Mouse (Mus musculus) ES-CJ7 (cell line): ENCODE measurements around the gene Ntm.

Source experiments
- DNase-seq: peaks from one replicate; pipeline ENCODE4 v3.0.0; 2011; ENCODE audit warnings: low read depth, low spot score

Ntm gene

DNA sequence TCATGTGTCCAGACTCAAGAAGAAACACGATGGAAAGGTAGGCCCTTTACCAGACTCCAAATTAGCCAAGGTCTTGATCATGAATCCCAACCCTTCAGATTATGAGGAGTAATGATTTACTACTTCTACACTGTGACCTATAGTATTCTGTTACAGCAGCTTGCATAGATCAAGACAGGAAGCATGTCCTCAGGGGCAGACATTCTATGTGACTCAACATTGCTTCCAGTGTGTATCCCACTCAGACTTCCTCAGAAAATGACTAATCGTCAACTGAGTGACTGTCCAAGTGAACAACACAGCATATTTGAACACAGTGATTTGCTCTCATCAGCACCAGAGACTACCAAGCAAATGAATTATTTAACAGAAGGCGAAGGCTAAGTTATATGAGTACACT is 632.5 kb downstream of the Ntm start:
- DNase-seq, result no peak

DNA sequence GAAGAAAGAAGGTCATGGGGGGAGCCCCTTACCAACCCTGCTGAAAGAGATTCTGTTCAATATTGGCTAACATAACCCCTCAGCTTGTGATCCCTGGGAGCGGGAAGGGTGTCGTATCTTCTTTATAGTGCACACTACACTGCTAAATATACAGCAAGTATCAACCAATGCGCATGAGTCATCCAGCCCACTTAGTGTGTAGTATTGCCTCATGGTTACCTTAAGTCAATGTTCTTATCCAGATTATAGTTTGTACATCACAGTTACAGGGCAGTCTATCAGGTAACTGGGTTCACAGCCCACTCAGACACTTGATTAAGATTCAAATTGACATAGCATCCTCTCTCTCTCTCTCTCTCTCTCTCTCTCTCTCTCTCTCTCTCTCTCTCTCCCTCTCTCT is 636.7 kb downstream of the Ntm start:
- DNase-seq, result no peak

GRCm38 (mm10) chr9:29325137-29325536 is 637.8 kb downstream of the Ntm start:
- DNase-seq, result no peak

DNA sequence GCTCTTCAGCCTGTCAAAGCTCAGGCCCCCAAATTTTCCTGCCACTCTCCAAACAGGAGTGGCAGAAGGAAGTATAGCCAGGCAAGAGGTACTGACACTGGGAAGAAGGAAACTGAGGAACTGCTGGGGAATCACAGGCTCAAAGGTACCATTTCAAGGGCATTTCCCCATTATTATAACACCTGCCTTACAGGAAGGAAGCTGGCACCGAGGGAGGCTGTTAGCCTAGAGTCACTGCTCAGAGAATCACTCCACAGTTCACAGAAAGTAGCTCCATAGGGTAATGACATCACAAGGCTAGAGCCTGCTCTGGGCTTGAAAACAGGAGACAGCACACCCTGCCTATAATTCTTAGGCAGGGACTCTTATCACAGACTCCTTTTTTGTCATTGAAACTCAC is 643.7 kb downstream of the Ntm start:
- no peak for DNase-seq

DNA sequence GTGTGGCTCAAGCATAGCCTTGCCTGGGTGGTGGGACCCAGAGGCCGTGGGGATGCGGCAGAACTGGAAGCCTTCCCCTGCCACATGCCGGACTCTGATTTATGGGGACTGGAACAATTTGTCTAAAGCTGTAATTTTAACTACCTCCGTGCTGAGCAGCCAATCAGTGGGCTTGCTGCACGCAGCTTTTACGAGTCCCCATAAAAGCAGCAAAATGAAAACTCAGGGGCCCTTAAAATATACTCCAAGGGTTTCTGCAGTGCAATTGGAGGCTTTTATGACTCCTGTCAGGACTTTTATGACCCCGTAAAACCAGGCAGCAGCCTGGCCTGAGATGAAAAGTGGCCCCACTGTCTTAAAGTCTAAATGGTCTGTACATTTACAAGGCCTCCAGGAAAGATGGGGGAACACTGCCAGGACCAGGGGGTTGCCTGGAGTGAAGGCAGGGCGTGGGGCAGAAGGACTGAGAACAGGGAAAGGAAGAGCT is 644.2 kb downstream of the Ntm start:
- no peak for DNase-seq

- DNase-seq, result no peak
These were observed 645.3 kb downstream of the Ntm start for GRCm38 (mm10) chr9:29317623-29318022.

DNA sequence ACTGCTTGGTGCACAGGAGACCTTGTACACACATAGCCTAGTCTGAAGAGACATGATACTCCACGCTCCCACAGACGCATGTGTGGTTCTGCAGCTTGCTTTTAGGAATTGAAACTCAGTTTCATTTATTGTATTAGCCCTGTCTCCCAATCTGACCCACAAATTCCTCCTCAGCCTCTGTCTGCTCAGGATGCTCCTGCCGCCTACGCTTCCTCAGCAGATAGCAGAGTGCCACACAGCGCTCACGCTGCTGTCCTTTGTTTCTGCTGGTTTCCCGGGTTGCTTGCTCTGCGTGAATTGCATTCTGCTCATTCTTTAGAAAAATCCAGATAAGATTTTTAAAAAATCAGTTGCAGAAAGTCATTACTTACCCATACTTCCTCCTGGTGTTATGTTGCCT is 647.1 kb downstream of the Ntm start:
- DNase-seq, result no peak

- peak; percentile 17 for DNase-seq
These were observed 656.0 kb downstream of the Ntm start for GRCm38 (mm10) chr9:29306961-29307360.

DNA sequence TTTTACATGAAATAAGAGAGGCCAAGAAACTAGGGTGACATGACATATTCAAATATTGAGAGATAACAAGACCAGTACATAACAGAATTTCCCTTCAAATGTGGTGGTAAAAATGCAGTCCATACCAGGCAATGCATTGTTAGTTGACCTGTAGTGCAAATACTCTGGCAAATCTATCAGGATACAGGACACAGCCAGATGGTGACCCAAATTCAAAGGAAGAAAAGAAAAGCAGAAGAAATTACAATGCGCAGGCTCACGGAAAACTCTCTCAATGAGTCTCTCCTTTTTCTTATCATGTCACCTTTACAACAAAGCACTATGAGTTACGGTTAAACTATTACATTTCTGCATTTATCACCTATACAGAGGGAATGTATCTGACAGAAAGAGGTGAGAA is 664.6 kb downstream of the Ntm start:
- DNase-seq, result no peak

- no peak for DNase-seq
These were observed 666.2 kb downstream of the Ntm start for GRCm38 (mm10) chr9:29296752-29297151.

DNA sequence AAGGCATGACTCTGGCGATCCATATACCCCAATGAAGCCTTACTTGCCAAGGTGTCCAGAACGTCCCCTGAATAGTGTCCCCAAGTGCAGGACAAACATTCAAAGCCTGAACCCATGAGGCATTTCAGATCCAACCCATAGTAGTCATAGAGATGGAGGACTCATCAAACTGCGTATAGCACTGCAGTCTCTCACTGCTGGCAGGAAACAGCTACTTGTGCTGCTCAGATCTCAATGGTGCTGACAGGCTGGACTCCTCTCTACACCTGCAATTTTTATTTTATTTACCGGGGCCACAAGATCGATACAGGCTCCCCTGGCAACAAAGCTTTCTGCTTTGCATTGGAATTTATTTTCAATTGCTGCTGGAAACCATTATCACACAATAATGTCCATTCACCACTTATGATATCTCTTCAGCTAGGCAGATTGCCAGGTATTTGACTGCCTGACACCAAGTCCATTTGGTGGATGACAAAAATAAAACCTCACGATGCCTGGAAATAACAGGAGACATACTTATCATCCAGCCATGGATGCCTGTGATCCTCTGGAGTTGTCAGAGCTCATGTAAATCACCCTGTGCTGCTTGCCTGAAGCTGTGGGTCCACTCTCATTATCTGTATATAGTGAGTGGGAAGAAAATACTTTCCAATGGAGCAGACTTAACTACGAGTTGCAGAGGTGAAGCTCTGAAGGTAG is 674.8 kb downstream of the Ntm start:
- DNase-seq, result no peak

DNA sequence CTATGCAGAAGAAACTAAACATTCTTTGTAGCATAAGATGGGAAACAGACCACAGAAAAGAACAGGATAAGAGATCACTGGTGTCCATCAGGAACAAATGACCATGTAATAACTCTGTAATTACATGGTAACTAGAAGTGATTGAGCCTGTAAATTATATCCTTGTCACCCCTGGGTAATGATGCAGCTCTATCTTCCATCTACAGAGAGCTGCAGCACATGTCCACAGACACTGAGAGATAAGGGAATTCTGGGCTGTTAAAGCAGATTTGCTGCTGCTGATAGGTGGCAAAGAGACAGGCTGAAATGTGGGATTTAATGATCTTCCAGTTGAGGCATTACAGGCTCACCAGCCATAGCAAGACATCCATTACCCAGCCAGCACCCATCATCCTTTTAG is 677.8 kb downstream of the Ntm start:
- no peak for DNase-seq

DNA sequence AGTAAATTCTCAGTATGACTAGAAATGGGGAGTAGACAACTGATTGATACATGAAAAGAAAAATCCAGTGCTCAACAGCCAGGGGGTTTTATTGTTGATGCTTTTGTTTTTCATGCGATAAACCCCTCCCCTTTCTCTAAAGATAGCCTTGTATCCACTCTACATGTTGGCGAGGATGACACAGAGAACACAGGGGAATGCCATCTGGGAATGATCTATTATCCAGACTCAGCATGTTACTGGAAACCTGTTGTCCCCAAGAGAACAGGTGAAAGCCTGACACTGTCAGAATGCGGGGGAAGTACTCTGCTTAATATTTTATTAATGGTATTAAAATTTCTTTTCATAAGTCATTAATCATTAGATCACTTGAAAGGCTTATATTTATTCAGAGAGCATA is 690.1 kb downstream of the Ntm start:
- no peak for DNase-seq

DNA sequence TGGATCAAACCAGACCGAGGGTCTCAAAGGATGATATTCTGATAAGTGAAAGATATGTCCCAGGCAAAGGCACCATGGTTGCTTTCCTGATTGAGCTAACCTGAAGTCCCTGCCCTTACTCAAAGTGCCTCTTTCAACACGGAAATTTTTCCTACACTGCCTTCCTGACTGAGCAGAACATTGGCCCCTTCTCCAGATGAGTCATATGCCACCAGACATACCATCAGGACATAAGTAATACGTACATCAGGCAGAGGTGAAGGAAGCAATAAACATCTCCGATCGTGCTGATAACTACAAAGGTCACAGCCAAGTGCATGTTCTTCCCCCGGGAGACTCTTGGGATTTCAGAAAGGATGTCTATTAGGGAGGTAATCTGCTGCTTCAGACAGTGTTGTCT is 693.0 kb downstream of the Ntm start:
- no peak for DNase-seq

DNA sequence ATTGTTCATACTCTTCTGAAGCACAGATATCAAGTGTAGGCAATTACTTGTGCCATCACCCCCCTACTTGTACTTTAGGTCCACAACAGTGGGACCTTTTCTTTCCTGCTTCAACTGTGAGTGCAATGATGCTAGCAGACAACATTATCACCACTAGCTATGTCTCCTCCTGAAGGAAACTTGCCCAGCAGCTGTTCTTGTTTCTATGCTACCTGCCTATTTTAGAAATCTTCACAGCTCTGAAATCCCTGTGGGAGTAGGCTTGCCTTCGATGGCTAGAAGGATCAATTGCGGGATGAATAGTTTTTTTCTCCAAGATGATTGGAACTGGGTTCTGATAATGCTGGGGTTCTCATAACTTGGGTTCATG is 693.7 kb downstream of the Ntm start:
- no peak for DNase-seq

- DNase-seq, result no peak
These were observed 694.2 kb downstream of the Ntm start for GRCm38 (mm10) chr9:29268583-29269276.

GRCm38 (mm10) chr9:29267663-29268062 is 695.3 kb downstream of the Ntm start:
- DNase-seq, result no peak

- no peak for DNase-seq
These were observed 697.8 kb downstream of the Ntm start for GRCm38 (mm10) chr9:29265177-29265576.

DNA sequence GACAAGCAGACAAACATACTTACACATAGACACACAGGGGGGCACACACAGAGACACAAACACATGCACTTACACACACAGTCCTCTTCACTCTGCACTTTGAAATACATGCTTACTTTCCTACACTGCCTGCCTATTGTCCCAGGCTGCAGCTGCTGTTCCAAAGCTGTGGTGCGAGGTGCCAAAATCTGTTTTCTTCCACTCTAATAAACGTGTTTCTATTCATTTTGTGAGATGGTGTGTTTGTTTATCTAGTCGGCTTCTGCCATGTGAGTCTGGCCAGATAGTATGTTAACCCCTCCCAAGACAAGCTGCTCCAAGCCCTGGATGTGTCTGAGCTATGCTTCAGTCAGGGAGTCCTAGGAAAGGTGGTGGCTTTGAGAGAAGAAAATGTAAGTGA is 700.1 kb downstream of the Ntm start:
- DNase-seq, result no peak

DNA sequence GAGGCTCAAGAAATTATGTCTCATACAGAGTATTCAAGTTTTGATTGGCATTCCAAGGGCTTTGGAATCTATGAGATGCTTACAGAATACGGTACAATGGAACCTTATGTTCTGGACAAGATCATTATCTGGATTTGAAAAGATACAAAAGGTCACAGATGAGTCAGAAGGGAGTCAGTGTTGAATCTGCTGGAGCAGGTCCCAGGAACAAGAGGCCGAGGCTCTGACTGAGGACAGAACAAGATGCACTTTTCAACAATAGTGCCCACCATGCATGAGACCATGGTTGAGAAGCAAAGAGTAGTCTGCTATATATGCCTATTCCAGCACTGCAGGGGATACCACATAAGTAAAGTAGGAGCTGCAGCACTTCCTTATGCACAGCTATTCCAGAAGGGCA is 710.1 kb downstream of the Ntm start:
- DNase-seq, result no peak

DNA sequence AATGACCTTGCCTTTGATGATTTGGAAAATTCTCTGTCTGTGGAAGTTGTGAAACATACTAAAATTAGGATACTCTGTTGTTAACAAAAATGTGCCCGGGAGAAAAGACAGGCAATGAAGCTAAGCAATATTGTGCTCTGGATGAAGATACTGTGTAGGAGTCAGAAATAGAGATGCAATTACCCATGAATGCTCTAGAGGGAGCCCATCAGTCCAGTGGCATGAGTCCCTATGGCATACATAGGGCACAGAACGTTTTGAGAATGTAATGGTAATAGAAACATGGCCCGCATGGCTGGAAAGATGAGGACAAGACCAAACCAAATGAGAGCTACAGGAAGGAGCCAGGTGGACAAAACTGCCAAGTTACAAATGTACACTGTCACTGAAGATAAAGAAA is 712.1 kb downstream of the Ntm start:
- DNase-seq, result peak; percentile 14

GRCm38 (mm10) chr9:29247812-29248211 is 715.1 kb downstream of the Ntm start:
- DNase-seq, result no peak

- no peak for DNase-seq
These were observed 718.9 kb downstream of the Ntm start for GRCm38 (mm10) chr9:29244006-29244405.
